Mouse (Mus musculus) brain, embryonic 14.5 days (tissue): ENCODE data around the gene Lexm.

Experiments used
- CTCF ChIP-seq: fragments of 200-500 bp; IDR thresholded peaks from 2 replicates; pipeline ENCODE4 v1.5.1; 2012; ENCODE audit warnings: inconsistent platforms, mild to moderate bottlenecking, moderate library complexity, borderline replicate concordance; ENCODE audit not compliant: insufficient read depth, insufficient read length; ENCODE audit errors: extremely low read depth
- POLR2A ChIP-seq: fragments of 200-500 bp; IDR thresholded peaks from 2 replicates; pipeline ENCODE4 v1.6.1; 2012; ENCODE audit warnings: mild to moderate bottlenecking, inconsistent platforms, borderline replicate concordance; ENCODE audit not compliant: poor library complexity, insufficient read depth, insufficient read length, severe bottlenecking; ENCODE audit errors: extremely low read depth

DNA sequence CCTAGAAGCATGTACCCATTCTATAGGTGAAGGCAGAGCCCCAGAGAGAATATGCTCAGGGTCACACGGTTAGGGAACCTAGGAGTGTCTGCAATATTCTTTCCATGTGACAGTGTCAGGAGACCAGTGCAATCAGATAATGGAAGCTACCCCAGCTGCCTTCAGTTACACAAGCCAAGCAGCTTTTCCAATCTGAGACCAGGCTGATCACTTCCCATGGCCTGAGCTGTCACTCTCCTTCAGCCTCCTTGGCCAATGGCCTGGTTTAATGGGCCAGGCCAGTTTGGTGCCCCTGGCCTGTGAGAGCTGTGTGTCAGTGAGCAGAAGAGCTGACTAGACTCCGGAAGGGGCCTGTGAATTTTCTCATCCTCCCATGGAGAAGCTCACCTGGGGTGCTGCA is 48.2 kb upstream of the Lexm start:
- TF ChIP-seq CTCF = no peak
- no peak for TF ChIP-seq POLR2A
